In the genomic region with DNA sequence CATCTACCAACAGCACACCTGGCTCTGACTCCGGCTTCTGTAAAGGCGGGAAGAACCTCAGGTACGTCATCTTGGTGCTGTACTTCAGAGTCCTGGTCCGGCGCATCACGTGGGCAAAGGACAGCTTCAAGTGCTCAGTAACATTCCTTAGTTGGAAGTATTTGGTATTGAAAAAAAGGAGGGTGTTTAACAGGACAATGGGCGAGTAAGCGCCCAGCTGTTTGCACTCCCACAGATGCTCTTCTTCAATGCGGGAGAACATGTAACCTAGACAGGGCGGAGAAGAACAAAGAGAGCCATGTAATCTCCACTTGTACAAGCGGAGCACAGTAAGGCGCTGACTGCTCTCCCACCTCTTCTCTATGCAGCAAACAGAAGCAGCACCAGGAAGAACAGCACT, we compare ENCODE assay signal across 26 mouse cellular contexts.
DNase-seq lines count a peak whose midpoint lies in the region; ATAC-seq and TF ChIP-seq lines count a peak whose summit lies in the region.
"Had no signal": no experiment of that assay in that cellular context is flagged by ENCODE, and none has a peak within 500 bp of the region (broad histone marks: within the 10 kb centered on the region; RNA-seq: fewer than 3 reads in every experiment).

No protein-coding gene starts in this region.

- H3K27ac ChIP-seq in lung, postnatal 0 days (ENCODE audit: low read length), result no peak overlapping the region
- H3K27ac ChIP-seq: embryonic facial prominence, embryonic 12.5 days; embryonic facial prominence, embryonic 15.5 days; heart, adult 2 months; hindbrain, embryonic 12.5 days; hindbrain, embryonic 15.5 days had no signal

- no peak overlapping the region for H3K4me3 ChIP-seq in lung, postnatal 0 days (ENCODE audit: low read depth, low read length)
- H3K4me3 ChIP-seq: embryonic facial prominence, embryonic 12.5 days; embryonic facial prominence, embryonic 15.5 days; heart, adult 2 months; hindbrain, embryonic 12.5 days; hindbrain, embryonic 15.5 days had no signal

- no peak for TF ChIP-seq CTCF in lung, postnatal 0 days (IDR thresholded peaks at IDR 0.05)

- no peak overlapping the region for H3K4me2 ChIP-seq in lung, postnatal 0 days (replicated peaks; ENCODE audit: low read depth, low read length)
- H3K4me2 ChIP-seq: embryonic facial prominence, embryonic 12.5 days; embryonic facial prominence, embryonic 15.5 days; heart, embryonic 11.5 days; hindbrain, embryonic 12.5 days; hindbrain, embryonic 15.5 days had no signal

- peaks cover 24% of the 10 kb centered on the region for H3K36me3 ChIP-seq in lung, postnatal 0 days (ENCODE audit: insufficient read depth, low read length)

- no peak overlapping the region for H3K9ac ChIP-seq in lung, postnatal 0 days (replicated peaks; ENCODE audit: low read depth)
- H3K9ac ChIP-seq: embryonic facial prominence, embryonic 12.5 days; embryonic facial prominence, embryonic 15.5 days; forebrain, postnatal 0 days; hindbrain, embryonic 12.5 days; hindbrain, embryonic 15.5 days had no signal

- 0 out of 2 replicates have a peak, but pooled peaks have one; percentile 21 for ATAC-seq in lung, postnatal 0 days
- ATAC-seq: forebrain, embryonic 14.5 days; forebrain, postnatal 0 days; Patski had no signal

- H3K4me1 ChIP-seq in lung, postnatal 0 days (ENCODE audit: insufficient read depth, low read depth, low read length), result no peaks in the 10 kb centered on the region
- H3K4me1 ChIP-seq: embryonic facial prominence, embryonic 12.5 days; embryonic facial prominence, embryonic 15.5 days; hindbrain, embryonic 12.5 days; hindbrain, embryonic 15.5 days had no signal

- TF ChIP-seq EP300 in lung, postnatal 0 days (IDR thresholded peaks at IDR 0.05), result no peak

- no peak for DNase-seq in lung, postnatal 0 days (ENCODE audit: low spot score)
- DNase-seq in lung, postnatal 10 days, result no peak
- peak; percentile 98 for DNase-seq in R1 (ENCODE audit: low read depth, low spot score)
- peak; percentile 48 for DNase-seq in brain, adult 2 months (ENCODE audit: low read depth, low spot score)
- DNase-seq in retina, postnatal 1 day, result no peak
- no peak for DNase-seq in yolk sac, embryonic 10.5 days (ENCODE audit: low spot score)
- DNase-seq in right cerebral cortex, adult 2 months (ENCODE audit: low spot score in 2 of 2), result no peak
- DNase-seq: adrenal gland, postnatal 10 days; adrenal gland, postnatal 36 days; B cell, adult 2 months; cerebellum, adult 11 months; cerebellum, adult 2 months; cerebellum, adult 9-11 months; cerebellum, postnatal 25 days; forebrain, postnatal 0 days; gastrocnemius, postnatal 25 days; heart, adult 2 months had no signal

- H3K9me3 ChIP-seq in lung, postnatal 0 days (ENCODE audit: low read length), result no peaks in the 10 kb centered on the region
- H3K9me3 ChIP-seq: embryonic facial prominence, embryonic 12.5 days; embryonic facial prominence, embryonic 15.5 days; G1E; hindbrain, embryonic 12.5 days; hindbrain, embryonic 15.5 days had no signal

- H3K27me3 ChIP-seq in lung, postnatal 0 days (replicated peaks; ENCODE audit: insufficient read depth, low read length), result no peaks in the 10 kb centered on the region
- H3K27me3 ChIP-seq: CH12.LX; embryonic facial prominence, embryonic 12.5 days; embryonic facial prominence, embryonic 15.5 days; hindbrain, embryonic 12.5 days; hindbrain, embryonic 15.5 days; Patski had no signal

- 76% methylated on average over 12 of the region's 12 CpGs for WGBS in lung, postnatal 0 days

Comparison
In these comparisons a context has a peak if more than half of its experiments do, and no peak if none do; other contexts are left out.
1. DNase-seq: peak in R1 (single experiment) and brain, adult 2 months (single experiment); none in lung, postnatal 0 days (single experiment), lung, postnatal 10 days (single experiment), retina, postnatal 1 day (single experiment), yolk sac, embryonic 10.5 days (single experiment) and right cerebral cortex, adult 2 months (0 of 2).